Mouse (Mus musculus) gastrocnemius, adult 2 months (tissue): ENCODE data around the gene Ints6. TPM values are rescaled to one million over a fixed set of nuclear protein-coding genes. Genes with fewer than 3 reads are reported as not detected.
"Not testable (repeated sequence)": the region's sequence is repeated elsewhere in the genome, so short reads cannot be mapped to it uniquely, and the experiment has no call there.

Experiments used
- DNase-seq: peaks from one replicate; pipeline ENCODE4 v3.0.0; 2022
- H3K27ac ChIP-seq: fragments of 200-600 bp; 2 replicates; pipeline ENCODE4 v1.8.1; 2022; ENCODE audit warnings: mild to moderate bottlenecking
- H3K4me3 ChIP-seq: fragments of 200-600 bp; 2 replicates; pipeline ENCODE4 v1.8.1; 2022; ENCODE audit warnings: mild to moderate bottlenecking, moderate library complexity
- CTCF ChIP-seq: fragments of 200-600 bp; IDR thresholded peaks from 2 replicates; pipeline ENCODE4 v1.8.1; 2022; ENCODE audit warnings: antibody characterized with exemption, mild to moderate bottlenecking, moderate library complexity
- intact Hi-C: fragments of 180-260 bp; cut with DNase I; formaldehyde crosslinking; loops from one replicate; pipeline ENCODE4 v1.15.1; 2025
- total RNA-seq, 2 experiments: library from RNA; stranded (reverse); gene quantifications; 2 replicates each; pipeline ENCODE4 v1.2.3; 2021

The Ints6 gene
- total RNA-seq, 2 experiments from 2014 or later, result 15.9 to 17.6 TPM

GRCm38 (mm10) chr14:62721625-62722024 is 39.3 kb downstream of the Ints6 start:
- no peak for DNase-seq
- intact Hi-C loops, result no loop called here
- Histone ChIP-seq H3K27ac (no peak overlapping the region), H3K4me3 (no peak overlapping the region)
- TF ChIP-seq CTCF, result no peak

- TF ChIP-seq CTCF, result no peak
- DNase-seq, result no peak
- no peak overlapping the region for H3K4me3 ChIP-seq
- intact Hi-C loops, result no loop called here
- no peak overlapping the region for H3K27ac ChIP-seq
Measured at GRCm38 (mm10) chr14:62718161-62718560, 42.8 kb downstream of the Ints6 start.

- intact Hi-C loops, result no loop called here
- H3K4me3 ChIP-seq, result no peak overlapping the region
- peak; percentile 13; the same call in 1 of the 2 replicates for TF ChIP-seq CTCF
- no peak for DNase-seq
- H3K27ac ChIP-seq, result no peak overlapping the region
Measured at GRCm38 (mm10) chr14:62673646-62674045, 87.3 kb downstream of the Ints6 start.

GRCm38 (mm10) chr14:62664976-62665673 is 95.8 kb downstream of the Ints6 start:
- Histone ChIP-seq H3K4me3 (peak overlapping the region; percentile 38; the same call in 1 of the 2 replicates), H3K27ac (no peak overlapping the region)
- DNase-seq, result no peak
- intact Hi-C loops, result no loop called here
- no peak for TF ChIP-seq CTCF

- no peak within 1 kb of the TSS for H3K4me3 ChIP-seq
- H3K27ac ChIP-seq, result no peak within 1 kb of the TSS
- no peak for TF ChIP-seq CTCF
- intact Hi-C loops, result no loop called here
- no peak for DNase-seq
Measured at GRCm38 (mm10) chr14:62663367-62663766, 97.6 kb downstream of the Ints6 start, which contains the start of gene Serpine3. Gene Serpine3 (plus strand): TSS chr14:62663667.

- intact Hi-C loops, result no loop called here
- no peak for DNase-seq
- no peak overlapping the region for H3K4me3 ChIP-seq
Measured at GRCm38 (mm10) chr14:62662381-62662780, 98.6 kb downstream of the Ints6 start.

GRCm38 (mm10) chr14:62657469-62657868 is 103.5 kb downstream of the Ints6 start:
- TF ChIP-seq CTCF, result no peak
- Histone ChIP-seq H3K4me3 (no peak overlapping the region), H3K27ac (no peak overlapping the region)
- no peak for DNase-seq
- intact Hi-C loops, result no loop called here

More at GRCm38 (mm10) chr14:62662381-62662780, 98.6 kb downstream of the Ints6 start:
- TF ChIP-seq CTCF, result no peak
- no peak overlapping the region for H3K27ac ChIP-seq

- intact Hi-C loops, result no loop called here
- no peak for DNase-seq
Measured at GRCm38 (mm10) chr14:62655996-62656395, 105.0 kb downstream of the Ints6 start.

GRCm38 (mm10) chr14:62651771-62652170 is 109.2 kb downstream of the Ints6 start:
- no peak for DNase-seq
- no peak overlapping the region for H3K4me3 ChIP-seq
- no peak overlapping the region for H3K27ac ChIP-seq
- TF ChIP-seq CTCF, result no peak
- intact Hi-C loops, result no loop called here

More at GRCm38 (mm10) chr14:62655996-62656395, 105.0 kb downstream of the Ints6 start:
- Histone ChIP-seq H3K4me3 (no peak overlapping the region), H3K27ac (no peak overlapping the region)
- no peak for TF ChIP-seq CTCF

GRCm38 (mm10) chr14:62650376-62650775 is 110.6 kb downstream of the Ints6 start:
- no peak for TF ChIP-seq CTCF
- intact Hi-C loops, result no loop called here
- DNase-seq, result no peak
- Histone ChIP-seq H3K4me3 (no peak overlapping the region), H3K27ac (no peak overlapping the region)

GRCm38 (mm10) chr14:62648405-62648804 is 112.6 kb downstream of the Ints6 start:
- no peak for DNase-seq
- no peak overlapping the region for H3K4me3 ChIP-seq
- TF ChIP-seq CTCF, result no peak
- intact Hi-C loops, result no loop called here
- H3K27ac ChIP-seq, result no peak overlapping the region

- H3K4me3 ChIP-seq, intact Hi-C loops, H3K27ac ChIP-seq, DNase-seq: not testable (repeated sequence)
Measured at GRCm38 (mm10) chr14:62642368-62642767, 118.6 kb downstream of the Ints6 start.

GRCm38 (mm10) chr14:62640396-62640795 is 120.6 kb downstream of the Ints6 start:
- no peak for TF ChIP-seq CTCF
- H3K4me3 ChIP-seq, result no peak overlapping the region
- no peak overlapping the region for H3K27ac ChIP-seq
- intact Hi-C loops, result no loop called here
- DNase-seq, result no peak

- TF ChIP-seq CTCF, result no peak
- intact Hi-C loops, result loop anchor here (5.0 kb wide), 1 partner anchor 338 kb away; no protein-coding TSS in a partner anchor
- DNase-seq, result no peak
- H3K27ac ChIP-seq, result no peak overlapping the region
- H3K4me3 ChIP-seq, result no peak overlapping the region
Measured at GRCm38 (mm10) chr14:62639551-62639950, 121.4 kb downstream of the Ints6 start.
